Mouse (Mus musculus): ENCODE measurements around the gene Myl6. TPM values are rescaled to one million over a fixed set of nuclear protein-coding genes. Genes with fewer than 3 reads are reported as not detected.
A peak's percentile ranks its signal among the peaks of the same experiment; 100 is the strongest.
"Not testable (repeated sequence)": the region's sequence is repeated elsewhere in the genome, so short reads cannot be mapped to it uniquely, and the experiment has no call there.

Gene Myl6
- polyA plus RNA-seq, 1 experiment: 3,169 TPM

DNA sequence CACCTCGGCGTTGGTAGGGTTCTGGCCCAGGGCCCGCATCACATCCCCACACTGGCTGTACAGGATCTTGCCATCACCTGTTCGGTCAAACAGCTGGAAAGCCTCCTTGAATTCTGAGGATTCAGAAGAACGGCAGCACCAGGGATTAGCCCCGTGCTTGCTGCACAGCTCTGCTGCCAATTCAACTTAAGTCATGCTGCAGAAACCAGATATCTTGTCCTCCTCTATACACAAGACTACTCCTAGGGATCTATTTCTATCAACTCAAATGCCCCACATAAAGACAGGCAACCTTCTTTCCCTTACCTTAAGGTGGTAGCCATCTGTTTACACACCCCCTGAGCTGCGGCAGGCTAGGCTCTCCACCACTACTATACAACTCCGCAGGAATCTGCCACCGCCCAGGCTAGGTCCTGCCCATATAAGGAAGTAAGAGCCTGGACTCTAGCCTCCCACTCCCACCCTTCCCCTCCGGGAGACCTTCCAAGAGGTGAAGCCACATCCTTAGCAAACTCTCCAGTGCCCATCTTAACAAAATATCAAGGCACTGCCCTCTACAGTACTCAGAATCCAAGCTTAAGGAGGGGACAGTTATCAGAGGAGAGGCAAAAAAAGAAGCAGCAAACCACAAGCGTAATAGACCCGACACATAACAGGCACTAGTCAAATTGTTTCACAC, 1.2 kb downstream of the Myl6 start:
- Histone ChIP-seq H3K27me3 (ENCODE audit: control insufficient read depth, insufficient read depth, insufficient read length) (no peaks in the 10 kb centered on the region), H3K79me3 (ENCODE audit: low read depth) (peaks cover 40% of the 10 kb centered on the region), H3ac (ENCODE audit: control insufficient read depth, insufficient read length, low read depth) (peak overlapping the region; percentile 79), H3K4me3 (ENCODE audit: insufficient read depth, poor library complexity, severe bottlenecking) (peak overlapping the region; percentile 97), H3K79me2 (ENCODE audit: control insufficient read depth, insufficient read depth) (peaks cover 61% of the 10 kb centered on the region), H3K36me3 (ENCODE audit: control insufficient read depth, insufficient read depth) (peaks cover 44% of the 10 kb centered on the region)
- TF ChIP-seq CEBPB (IDR thresholded peaks at IDR 0.05; ENCODE audit: low read depth): no peak
- no peak for TF ChIP-seq FOSL1 (IDR thresholded peaks at IDR 0.05; ENCODE audit: insufficient read depth, low read length, poor library complexity, severe bottlenecking)
- no peak for TF ChIP-seq CTCF (IDR thresholded peaks at IDR 0.05; ENCODE audit: control insufficient read depth, insufficient read depth, insufficient read length)
- TF ChIP-seq MYOD1 (IDR thresholded peaks at IDR 0.05; ENCODE audit: control insufficient read depth, insufficient read length, low read depth): no peak
- no peak for TF ChIP-seq MAX (IDR thresholded peaks at IDR 0.05)
- no peak for TF ChIP-seq MYOG (IDR thresholded peaks at IDR 0.05; ENCODE audit: control insufficient read depth, extremely low read depth, insufficient read length)
- no peak for TF ChIP-seq USF1 (IDR thresholded peaks at IDR 0.05; ENCODE audit: low read depth)

DNA sequence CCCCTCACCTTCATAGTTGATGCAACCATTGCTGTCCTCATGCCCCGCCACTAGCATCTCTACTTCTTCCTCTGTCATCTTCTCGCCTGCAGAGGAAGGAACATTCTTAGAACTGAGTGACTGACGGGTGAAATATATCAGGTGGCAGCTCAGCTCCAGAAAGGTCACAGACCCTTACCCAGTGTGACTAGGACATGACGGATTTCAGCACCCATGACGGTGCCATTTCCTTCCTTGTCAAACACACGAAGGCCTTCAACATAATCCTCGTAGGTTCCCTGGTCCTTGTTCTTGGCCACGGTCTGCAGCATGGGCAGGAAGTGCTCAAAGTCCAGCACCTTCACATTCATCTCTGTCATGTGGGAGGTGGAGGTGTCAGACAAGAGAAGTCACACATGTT, 1.9 kb downstream of the Myl6 start:
- Histone ChIP-seq H3ac (ENCODE audit: control insufficient read depth, insufficient read length, low read depth) (peak overlapping the region; percentile 79), H3K36me3 (ENCODE audit: control insufficient read depth, insufficient read depth) (peaks cover 50% of the 10 kb centered on the region), H3K79me3 (ENCODE audit: low read depth) (peaks cover 40% of the 10 kb centered on the region), H3K4me3 (ENCODE audit: insufficient read depth, poor library complexity, severe bottlenecking) (peak overlapping the region; percentile 97), H3K79me2 (ENCODE audit: control insufficient read depth, insufficient read depth) (peaks cover 61% of the 10 kb centered on the region)
- not testable (repeated sequence) for H3K27me3 ChIP-seq (ENCODE audit: control insufficient read depth, insufficient read depth, insufficient read length)

DNA sequence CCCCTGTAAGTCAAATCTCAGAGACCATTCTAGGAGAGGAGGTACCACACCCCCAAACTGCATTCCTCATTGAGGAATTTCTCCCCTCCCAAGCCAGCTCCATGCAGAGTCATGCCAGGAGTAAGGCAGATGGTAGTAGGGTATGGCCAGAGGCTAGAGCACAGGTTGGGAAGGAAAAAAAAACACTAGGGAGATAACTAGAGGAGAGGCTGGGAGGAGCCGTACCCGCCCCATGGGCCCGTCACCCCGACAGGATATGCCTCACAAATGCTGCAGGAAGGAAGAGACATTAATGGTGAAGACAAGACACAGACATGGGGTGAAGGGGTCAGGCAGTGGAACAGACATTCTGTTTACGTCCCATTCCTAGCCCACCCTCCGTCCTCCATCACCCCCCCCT, 2.5 kb downstream of the Myl6 start:
- TF ChIP-seq MYOD1 (IDR thresholded peaks at IDR 0.05; ENCODE audit: control insufficient read depth, insufficient read length, low read depth) (no peak), FOSL1 (IDR thresholded peaks at IDR 0.05; ENCODE audit: insufficient read depth, low read length, poor library complexity, severe bottlenecking) (no peak), CTCF (IDR thresholded peaks at IDR 0.05; ENCODE audit: control insufficient read depth, insufficient read depth, insufficient read length) (no peak), MAX (IDR thresholded peaks at IDR 0.05) (no peak), CEBPB (IDR thresholded peaks at IDR 0.05; ENCODE audit: low read depth) (no peak), MYOG (IDR thresholded peaks at IDR 0.05; ENCODE audit: control insufficient read depth, extremely low read depth, insufficient read length) (no peak), USF1 (IDR thresholded peaks at IDR 0.05; ENCODE audit: low read depth) (no peak)

DNA sequence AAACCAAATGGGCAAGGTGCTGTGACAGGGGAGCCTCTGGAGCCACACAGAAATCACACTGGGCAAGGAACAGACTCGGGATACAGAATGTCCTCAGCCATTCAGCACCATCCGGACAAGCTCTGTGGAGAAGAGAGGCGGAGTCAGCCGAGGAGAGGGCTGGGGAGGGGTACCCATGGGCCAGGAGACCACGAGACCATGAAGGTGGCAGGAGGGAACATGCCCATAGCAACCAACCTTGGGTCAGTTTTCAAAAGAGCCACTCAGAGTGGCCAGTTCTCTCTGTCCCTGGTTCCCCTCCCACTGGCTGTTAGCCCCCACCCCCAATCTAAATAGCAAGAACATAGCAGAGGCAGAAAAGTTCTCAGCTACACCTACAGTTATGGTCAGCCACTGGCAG, 3.0 kb downstream of the Myl6 start:
- Histone ChIP-seq H3K79me3 (ENCODE audit: low read depth) (peaks cover 40% of the 10 kb centered on the region), H3K4me3 (ENCODE audit: insufficient read depth, poor library complexity, severe bottlenecking) (peak overlapping the region; percentile 97), H3K79me2 (ENCODE audit: control insufficient read depth, insufficient read depth) (peaks cover 56% of the 10 kb centered on the region), H3K27me3 (ENCODE audit: control insufficient read depth, insufficient read depth, insufficient read length) (no peaks in the 10 kb centered on the region), H3K36me3 (ENCODE audit: control insufficient read depth, insufficient read depth) (peaks cover 60% of the 10 kb centered on the region), H3ac (ENCODE audit: control insufficient read depth, insufficient read length, low read depth) (peak overlapping the region; percentile 14)
- TF ChIP-seq MAX (IDR thresholded peaks at IDR 0.05): no peak
- TF ChIP-seq CTCF (IDR thresholded peaks at IDR 0.05; ENCODE audit: control insufficient read depth, insufficient read depth, insufficient read length): no peak
- TF ChIP-seq MYOG (IDR thresholded peaks at IDR 0.05; ENCODE audit: control insufficient read depth, extremely low read depth, insufficient read length): no peak
- no peak for TF ChIP-seq FOSL1 (IDR thresholded peaks at IDR 0.05; ENCODE audit: insufficient read depth, low read length, poor library complexity, severe bottlenecking)
- TF ChIP-seq CEBPB (IDR thresholded peaks at IDR 0.05; ENCODE audit: low read depth): no peak
- no peak for TF ChIP-seq MYOD1 (IDR thresholded peaks at IDR 0.05; ENCODE audit: control insufficient read depth, insufficient read length, low read depth)
- no peak for TF ChIP-seq USF1 (IDR thresholded peaks at IDR 0.05; ENCODE audit: low read depth)

More for the DNA sequence above, 2.5 kb downstream of the Myl6 start:
- peak overlapping the region; percentile 79 for H3ac ChIP-seq (ENCODE audit: control insufficient read depth, insufficient read length, low read depth)
- H3K27me3 ChIP-seq (ENCODE audit: control insufficient read depth, insufficient read depth, insufficient read length): no peaks in the 10 kb centered on the region
- H3K79me3 ChIP-seq (ENCODE audit: low read depth): peaks cover 40% of the 10 kb centered on the region
- peak overlapping the region; percentile 97 for H3K4me3 ChIP-seq (ENCODE audit: insufficient read depth, poor library complexity, severe bottlenecking)
- H3K36me3 ChIP-seq (ENCODE audit: control insufficient read depth, insufficient read depth): peaks cover 54% of the 10 kb centered on the region
- H3K79me2 ChIP-seq (ENCODE audit: control insufficient read depth, insufficient read depth): peaks cover 61% of the 10 kb centered on the region

DNA sequence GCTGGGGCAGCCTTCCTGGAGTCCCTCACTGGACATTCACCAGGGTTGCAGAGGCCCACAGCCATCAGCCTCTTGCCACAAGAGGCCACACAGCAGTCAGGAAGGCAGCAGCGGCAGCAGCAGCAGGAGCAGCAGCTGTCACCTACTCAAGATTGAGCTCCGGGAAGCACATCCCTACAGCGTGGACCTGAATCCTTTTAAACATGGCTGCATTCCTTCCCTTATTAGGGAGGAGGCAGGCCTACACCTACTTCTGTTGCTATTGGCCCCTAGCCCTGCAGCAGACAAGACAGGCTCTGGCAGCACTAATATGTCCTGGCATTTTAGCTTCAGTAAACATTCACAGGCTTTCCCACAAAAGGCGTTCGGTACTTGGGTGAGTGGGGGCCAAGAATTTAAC, 3.7 kb downstream of the Myl6 start:
- Histone ChIP-seq H3K36me3 (ENCODE audit: control insufficient read depth, insufficient read depth) (peaks cover 67% of the 10 kb centered on the region), H3ac (ENCODE audit: control insufficient read depth, insufficient read length, low read depth) (no peak overlapping the region), H3K79me2 (ENCODE audit: control insufficient read depth, insufficient read depth) (peaks cover 50% of the 10 kb centered on the region), H3K79me3 (ENCODE audit: low read depth) (peaks cover 39% of the 10 kb centered on the region), H3K27me3 (ENCODE audit: control insufficient read depth, insufficient read depth, insufficient read length) (no peaks in the 10 kb centered on the region), H3K4me3 (ENCODE audit: insufficient read depth, poor library complexity, severe bottlenecking) (no peak overlapping the region)
- no peak for TF ChIP-seq MAX (IDR thresholded peaks at IDR 0.05)
- TF ChIP-seq FOSL1 (IDR thresholded peaks at IDR 0.05; ENCODE audit: insufficient read depth, low read length, poor library complexity, severe bottlenecking): no peak
- TF ChIP-seq CTCF (IDR thresholded peaks at IDR 0.05; ENCODE audit: control insufficient read depth, insufficient read depth, insufficient read length): no peak
- no peak for TF ChIP-seq MYOG (IDR thresholded peaks at IDR 0.05; ENCODE audit: control insufficient read depth, extremely low read depth, insufficient read length)
- TF ChIP-seq MYOD1 (IDR thresholded peaks at IDR 0.05; ENCODE audit: control insufficient read depth, insufficient read length, low read depth): no peak
- no peak for TF ChIP-seq USF1 (IDR thresholded peaks at IDR 0.05; ENCODE audit: low read depth)
- TF ChIP-seq CEBPB (IDR thresholded peaks at IDR 0.05; ENCODE audit: low read depth): no peak

DNA sequence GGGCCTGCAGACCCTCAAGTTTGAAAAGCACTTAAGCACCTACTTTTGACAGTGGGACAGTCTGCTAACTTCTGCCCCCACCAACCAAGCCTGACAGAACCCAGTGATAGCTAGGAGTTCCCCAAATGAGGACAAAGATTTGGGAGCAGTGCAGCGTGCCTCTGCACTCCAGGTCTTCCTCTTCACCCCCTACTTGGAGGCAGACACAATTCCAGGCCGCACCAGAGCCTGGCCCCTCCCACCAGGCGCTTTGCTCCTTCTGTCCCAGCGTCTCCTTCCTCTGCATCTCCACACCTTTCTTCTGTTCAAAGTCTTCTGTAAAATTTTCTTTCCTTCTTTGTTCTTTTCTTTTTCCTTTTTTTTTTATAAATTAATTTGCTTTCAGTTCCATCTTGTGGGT, 4.2 kb downstream of the Myl6 start:
- Histone ChIP-seq H3K4me3 (ENCODE audit: insufficient read depth, poor library complexity, severe bottlenecking) (no peak overlapping the region), H3K79me3 (ENCODE audit: low read depth) (peaks cover 35% of the 10 kb centered on the region), H3K27me3 (ENCODE audit: control insufficient read depth, insufficient read depth, insufficient read length) (no peaks in the 10 kb centered on the region), H3K79me2 (ENCODE audit: control insufficient read depth, insufficient read depth) (peaks cover 45% of the 10 kb centered on the region), H3K36me3 (ENCODE audit: control insufficient read depth, insufficient read depth) (peaks cover 67% of the 10 kb centered on the region), H3ac (ENCODE audit: control insufficient read depth, insufficient read length, low read depth) (no peak overlapping the region)
- TF ChIP-seq MAX (IDR thresholded peaks at IDR 0.05) (no peak), CEBPB (IDR thresholded peaks at IDR 0.05; ENCODE audit: low read depth) (no peak), FOSL1 (IDR thresholded peaks at IDR 0.05; ENCODE audit: insufficient read depth, low read length, poor library complexity, severe bottlenecking) (no peak), MYOG (IDR thresholded peaks at IDR 0.05; ENCODE audit: control insufficient read depth, extremely low read depth, insufficient read length) (no peak), USF1 (IDR thresholded peaks at IDR 0.05; ENCODE audit: low read depth) (no peak), MYOD1 (IDR thresholded peaks at IDR 0.05; ENCODE audit: control insufficient read depth, insufficient read length, low read depth) (no peak), CTCF (IDR thresholded peaks at IDR 0.05; ENCODE audit: control insufficient read depth, insufficient read depth, insufficient read length) (no peak)

Measured in C2C12 (cell line).